Mouse (Mus musculus): ENCODE data around the gene Vdr. TPM values are rescaled to one million over a fixed set of nuclear protein-coding genes. Genes with fewer than 3 reads are reported as not detected.

The Vdr gene
- polyA plus RNA-seq, 1 experiment from 2014 or later = 1.2 TPM

DNA sequence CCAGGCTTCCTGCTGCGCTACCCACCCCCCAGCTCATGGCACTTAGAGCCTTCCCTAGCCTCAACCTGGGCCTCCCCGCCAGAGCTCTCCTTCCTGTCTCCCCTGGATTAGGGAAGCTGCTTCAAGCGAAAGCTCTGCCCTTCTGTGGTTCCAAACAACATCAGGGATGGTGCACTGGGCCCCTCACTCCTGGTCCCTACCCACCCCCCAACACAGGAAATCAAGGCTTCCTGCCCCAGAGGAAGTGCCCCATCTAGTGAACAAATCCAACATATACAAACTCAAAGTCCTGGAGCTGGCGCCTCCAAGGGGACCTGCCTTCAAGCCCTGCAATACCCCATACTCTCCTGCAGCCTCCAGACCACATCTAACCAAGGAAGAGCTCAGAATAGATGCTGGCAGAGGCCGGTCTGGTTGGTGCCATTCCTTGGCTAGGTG, 81.5 kb downstream of the Vdr start:
- Histone ChIP-seq H3K27ac (ENCODE audit: low read depth, low read length) (peak overlapping the region; percentile 62; the same call in 1 of the 2 replicates), H3K4me1 (replicated peaks; ENCODE audit: control insufficient read depth, insufficient read depth, low read length) (peaks cover 76% of the 10 kb centered on the region), H3K4me2 (peak overlapping the region; percentile 95), H3K9me3 (ENCODE audit: control insufficient read depth, low read length) (no peaks in the 10 kb centered on the region), H3K4me3 (ENCODE audit: low read depth, low read length) (peak overlapping the region; percentile 86; the same call in 1 of the 2 replicates), H3K27me3 (replicated peaks; ENCODE audit: control insufficient read depth, insufficient read depth, low read length) (no peaks in the 10 kb centered on the region), H3K36me3 (ENCODE audit: control insufficient read depth, insufficient read depth, low read length) (no peaks in the 10 kb centered on the region), H3K9ac (ENCODE audit: low read depth, low read length) (no peak overlapping the region; the same call in 1 of the 2 replicates)
- WGBS = 42% methylated on average over 5 of the region's 5 CpGs
- DNase-seq (ENCODE audit: low spot score) = no peak
- ATAC-seq (replicated peaks; ENCODE audit: low FRiP score) = no peak

GRCm38 (mm10) chr15:97828221-97828842, 82.1 kb downstream of the Vdr start:
- Histone ChIP-seq H3K4me3 (ENCODE audit: low read depth, low read length) (peak overlapping the region; percentile 86), H3K36me3 (ENCODE audit: control insufficient read depth, insufficient read depth, low read length) (no peaks in the 10 kb centered on the region), H3K9me3 (ENCODE audit: control insufficient read depth, low read length) (no peaks in the 10 kb centered on the region), H3K9ac (ENCODE audit: low read depth, low read length) (no peak overlapping the region; the same call in 1 of the 2 replicates), H3K4me2 (peak overlapping the region; percentile 95), H3K27me3 (replicated peaks; ENCODE audit: control insufficient read depth, insufficient read depth, low read length) (no peaks in the 10 kb centered on the region), H3K27ac (ENCODE audit: low read depth, low read length) (peak overlapping the region; percentile 62), H3K4me1 (replicated peaks; ENCODE audit: control insufficient read depth, insufficient read depth, low read length) (peaks cover 76% of the 10 kb centered on the region)
- ATAC-seq (replicated peaks; ENCODE audit: low FRiP score) (no peak), DNase-seq (ENCODE audit: low spot score) (no peak)
- 55% methylated on average over 6 of the region's 6 CpGs for WGBS

- ATAC-seq (replicated peaks; ENCODE audit: low FRiP score) (no peak), DNase-seq (ENCODE audit: low spot score) (no peak)
- H3K27me3 ChIP-seq (replicated peaks; ENCODE audit: control insufficient read depth, insufficient read depth, low read length) = no peaks in the 10 kb centered on the region
- H3K4me2 ChIP-seq = no peak overlapping the region; the same call in 1 of the 2 replicates
- no peak overlapping the region for H3K4me3 ChIP-seq (ENCODE audit: low read depth, low read length)
- 80% methylated on average over 8 of the region's 8 CpGs for WGBS
- peaks cover 75% of the 10 kb centered on the region for H3K4me1 ChIP-seq (replicated peaks; ENCODE audit: control insufficient read depth, insufficient read depth, low read length)
- no peak overlapping the region for H3K9ac ChIP-seq (ENCODE audit: low read depth, low read length)
- no peaks in the 10 kb centered on the region for H3K36me3 ChIP-seq (ENCODE audit: control insufficient read depth, insufficient read depth, low read length)
- H3K9me3 ChIP-seq (ENCODE audit: control insufficient read depth, low read length) = no peaks in the 10 kb centered on the region
- H3K27ac ChIP-seq (ENCODE audit: low read depth, low read length) = 0 out of 2 replicates have a peak overlapping the region, but pooled peaks have one; percentile 88
These were observed 83.0 kb downstream of the Vdr start for GRCm38 (mm10) chr15:97827401-97827800.

- no peaks in the 10 kb centered on the region for H3K36me3 ChIP-seq (ENCODE audit: control insufficient read depth, insufficient read depth, low read length)
- no peak for DNase-seq (ENCODE audit: low spot score)
- H3K9ac ChIP-seq (ENCODE audit: low read depth, low read length) = peak overlapping the region; percentile 69
- H3K27me3 ChIP-seq (replicated peaks; ENCODE audit: control insufficient read depth, insufficient read depth, low read length) = no peaks in the 10 kb centered on the region
- H3K4me3 ChIP-seq (ENCODE audit: low read depth, low read length) = 0 out of 2 replicates have a peak overlapping the region, but pooled peaks have one; percentile 50
- peak overlapping the region; percentile 89 for H3K4me2 ChIP-seq
- no peak for ATAC-seq (replicated peaks; ENCODE audit: low FRiP score)
- H3K27ac ChIP-seq (ENCODE audit: low read depth, low read length) = peak overlapping the region; percentile 88
- 63% methylated on average over 5 of the region's 5 CpGs for WGBS
- H3K4me1 ChIP-seq (replicated peaks; ENCODE audit: control insufficient read depth, insufficient read depth, low read length) = peaks cover 75% of the 10 kb centered on the region
- H3K9me3 ChIP-seq (ENCODE audit: control insufficient read depth, low read length) = no peaks in the 10 kb centered on the region
These were observed 83.7 kb downstream of the Vdr start for GRCm38 (mm10) chr15:97826588-97827261.

DNA sequence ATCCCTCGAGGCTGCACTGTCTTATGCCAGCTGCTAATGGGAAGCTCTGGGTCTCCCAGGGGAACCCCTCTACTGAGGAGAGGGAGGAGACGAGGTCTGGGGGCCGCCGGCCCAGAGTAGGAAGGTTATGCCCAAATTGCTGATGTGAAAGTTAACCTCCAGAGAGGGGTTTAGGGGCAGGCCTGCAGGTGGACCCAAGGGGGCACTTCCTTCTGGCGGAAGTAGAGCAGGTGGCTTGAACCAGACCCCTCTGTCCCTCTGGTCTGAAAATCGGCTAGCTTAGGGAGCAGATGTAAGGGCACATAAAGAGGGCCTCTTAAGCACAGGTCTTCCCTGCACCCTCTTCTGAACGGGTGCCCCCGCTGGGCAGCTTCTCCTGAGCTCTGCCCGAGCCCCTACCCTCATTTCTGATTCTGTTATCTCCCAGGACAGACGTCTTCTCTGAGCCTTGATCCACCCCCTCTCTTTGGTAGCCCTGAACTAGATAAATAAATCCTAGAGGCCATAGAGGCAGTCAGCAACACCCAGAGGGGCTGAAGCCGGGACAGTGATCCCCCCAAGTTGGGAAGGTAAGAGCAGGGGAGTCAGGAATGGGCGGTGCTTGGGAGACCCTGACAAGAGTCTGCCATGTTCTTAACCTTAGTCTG, 84.4 kb downstream of the Vdr start:
- no peaks in the 10 kb centered on the region for H3K27me3 ChIP-seq (replicated peaks; ENCODE audit: control insufficient read depth, insufficient read depth, low read length)
- H3K4me2 ChIP-seq = peak overlapping the region; percentile 89
- H3K4me1 ChIP-seq (replicated peaks; ENCODE audit: control insufficient read depth, insufficient read depth, low read length) = peaks cover 80% of the 10 kb centered on the region
- peak; percentile 31; the same call in 1 of the 2 replicates for ATAC-seq (replicated peaks; ENCODE audit: low FRiP score)
- peak overlapping the region; percentile 88 for H3K27ac ChIP-seq (ENCODE audit: low read depth, low read length)
- H3K9me3 ChIP-seq (ENCODE audit: control insufficient read depth, low read length) = no peaks in the 10 kb centered on the region
- no peak for DNase-seq (ENCODE audit: low spot score)
- no peaks in the 10 kb centered on the region for H3K36me3 ChIP-seq (ENCODE audit: control insufficient read depth, insufficient read depth, low read length)
- H3K9ac ChIP-seq (ENCODE audit: low read depth, low read length) = peak overlapping the region; percentile 69
- 28% methylated on average over 12 of the region's 12 CpGs for whole genome bisulfite sequencing
- peak overlapping the region; percentile 50 for H3K4me3 ChIP-seq (ENCODE audit: low read depth, low read length)

GRCm38 (mm10) chr15:97825071-97825940, 85.1 kb downstream of the Vdr start:
- Histone ChIP-seq H3K27me3 (replicated peaks; ENCODE audit: control insufficient read depth, insufficient read depth, low read length) (no peaks in the 10 kb centered on the region), H3K9me3 (ENCODE audit: control insufficient read depth, low read length) (no peaks in the 10 kb centered on the region), H3K9ac (ENCODE audit: low read depth, low read length) (peak overlapping the region; percentile 69), H3K4me1 (replicated peaks; ENCODE audit: control insufficient read depth, insufficient read depth, low read length) (peaks cover 81% of the 10 kb centered on the region), H3K36me3 (ENCODE audit: control insufficient read depth, insufficient read depth, low read length) (peaks cover 5% of the 10 kb centered on the region; the same call in 1 of the 2 replicates), H3K4me3 (ENCODE audit: low read depth, low read length) (peak overlapping the region; percentile 50), H3K4me2 (peak overlapping the region; percentile 89), H3K27ac (ENCODE audit: low read depth, low read length) (peak overlapping the region; percentile 88)
- DNase-seq (ENCODE audit: low spot score) = peak; percentile 80
- WGBS = 8% methylated on average over 29 of the region's 29 CpGs
- ATAC-seq (replicated peaks; ENCODE audit: low FRiP score) = peak; percentile 76

GRCm38 (mm10) chr15:97824042-97824441, 86.4 kb downstream of the Vdr start:
- Histone ChIP-seq H3K36me3 (ENCODE audit: control insufficient read depth, insufficient read depth, low read length) (peaks cover 5% of the 10 kb centered on the region; the same call in 1 of the 2 replicates), H3K4me2 (no peak overlapping the region), H3K4me1 (replicated peaks; ENCODE audit: control insufficient read depth, insufficient read depth, low read length) (peaks cover 72% of the 10 kb centered on the region), H3K27me3 (replicated peaks; ENCODE audit: control insufficient read depth, insufficient read depth, low read length) (no peaks in the 10 kb centered on the region), H3K9me3 (ENCODE audit: control insufficient read depth, low read length) (no peaks in the 10 kb centered on the region), H3K4me3 (ENCODE audit: low read depth, low read length) (no peak overlapping the region), H3K27ac (ENCODE audit: low read depth, low read length) (no peak overlapping the region), H3K9ac (ENCODE audit: low read depth, low read length) (no peak overlapping the region)
- no peak for DNase-seq (ENCODE audit: low spot score)
- 81% methylated on average over 6 of the region's 6 CpGs for WGBS
- no peak for ATAC-seq (replicated peaks; ENCODE audit: low FRiP score)

GRCm38 (mm10) chr15:97823479-97823878, 87.0 kb downstream of the Vdr start:
- peaks cover 66% of the 10 kb centered on the region for H3K4me1 ChIP-seq (replicated peaks; ENCODE audit: control insufficient read depth, insufficient read depth, low read length)
- H3K27ac ChIP-seq (ENCODE audit: low read depth, low read length) = no peak overlapping the region
- WGBS = 79% methylated on average over 12 of the region's 12 CpGs

More at GRCm38 (mm10) chr15:97823479-97823878, 87.0 kb downstream of the Vdr start:
- Histone ChIP-seq H3K9me3 (ENCODE audit: control insufficient read depth, low read length) (no peaks in the 10 kb centered on the region), H3K9ac (ENCODE audit: low read depth, low read length) (no peak overlapping the region), H3K4me3 (ENCODE audit: low read depth, low read length) (no peak overlapping the region), H3K27me3 (replicated peaks; ENCODE audit: control insufficient read depth, insufficient read depth, low read length) (no peaks in the 10 kb centered on the region), H3K4me2 (no peak overlapping the region), H3K36me3 (ENCODE audit: control insufficient read depth, insufficient read depth, low read length) (peaks cover 5% of the 10 kb centered on the region; the same call in 1 of the 2 replicates)
- ATAC-seq (replicated peaks; ENCODE audit: low FRiP score) (no peak), DNase-seq (ENCODE audit: low spot score) (no peak)

Data from liver, embryonic 11.5 days (tissue).